ENCODE assay signal across 25 mouse cellular contexts in genomic region chr9:62696799-62697198, GRCm38 (mm10). TPM values are rescaled to one million over a fixed set of nuclear protein-coding genes. Genes with fewer than 3 reads are reported as not detected.
"Had no signal": no experiment of that assay in that cellular context is flagged by ENCODE, and none has a peak within 500 bp of the region (broad histone marks: within the 10 kb centered on the region; RNA-seq: fewer than 3 reads in every experiment).

No protein-coding gene starts in this region.

- DNase-seq: forebrain, postnatal 0 days; gastrocnemius, postnatal 14 days; gastrocnemius, postnatal 36 days; heart, postnatal 10 days; kidney, adult 11 months; kidney, adult 2 months; kidney, adult 9 months; kidney, postnatal 14 days; kidney, postnatal 36 days; layer of hippocampus, adult 9-11 months; layer of hippocampus, postnatal 36 days; left cerebral cortex, postnatal 4 days; lung, adult 18-20 months had no signal

- ATAC-seq: forebrain, embryonic 15.5 days; forebrain, postnatal 0 days; hindbrain, postnatal 0 days; intestine, embryonic 16.5 days; liver, embryonic 12.5 days had no signal

- H3K4me1 ChIP-seq: forebrain, embryonic 15.5 days; hindbrain, embryonic 13.5 days; hindbrain, embryonic 15.5 days; liver, embryonic 12.5 days had no signal

- H3K9me3 ChIP-seq: forebrain, embryonic 15.5 days; hindbrain, embryonic 13.5 days; hindbrain, embryonic 15.5 days; kidney, embryonic 15.5 days; limb, embryonic 13.5 days; limb, embryonic 15.5 days; liver, embryonic 12.5 days had no signal

- H3K27me3 ChIP-seq: forebrain, embryonic 15.5 days; hindbrain, embryonic 13.5 days; hindbrain, embryonic 15.5 days; kidney, embryonic 15.5 days; limb, embryonic 13.5 days; limb, embryonic 15.5 days had no signal

- H3K4me2 ChIP-seq: forebrain, embryonic 15.5 days; hindbrain, embryonic 13.5 days; hindbrain, embryonic 15.5 days; kidney, embryonic 15.5 days; limb, embryonic 13.5 days; limb, embryonic 15.5 days; liver, embryonic 12.5 days had no signal

- H3K27ac ChIP-seq: forebrain, embryonic 15.5 days; hindbrain, embryonic 13.5 days; hindbrain, embryonic 15.5 days; hindbrain, postnatal 0 days; kidney, embryonic 15.5 days; kidney, postnatal 0 days; limb, embryonic 13.5 days; limb, embryonic 15.5 days; liver, embryonic 12.5 days; liver, embryonic 14.5 days had no signal

- H3K4me3 ChIP-seq: forebrain, embryonic 15.5 days; hindbrain, embryonic 13.5 days; hindbrain, embryonic 15.5 days; kidney, embryonic 15.5 days; limb, embryonic 13.5 days; limb, embryonic 15.5 days; liver, embryonic 12.5 days had no signal

- H3K36me3 ChIP-seq: forebrain, embryonic 15.5 days; hindbrain, embryonic 13.5 days; hindbrain, embryonic 15.5 days; kidney, embryonic 15.5 days; limb, embryonic 15.5 days; liver, embryonic 12.5 days had no signal

- H3K9ac ChIP-seq: forebrain, embryonic 15.5 days; forebrain, postnatal 0 days; hindbrain, embryonic 13.5 days; hindbrain, embryonic 15.5 days; kidney, embryonic 15.5 days; limb, embryonic 13.5 days; limb, embryonic 15.5 days; liver, embryonic 12.5 days; liver, embryonic 14.5 days had no signal

RNA-seq across cellular contexts. Expression of gene Itga11, which starts 19.2 kb away (rescaled TPM):
- total RNA-seq: hematopoietic stem cell, adult 5-6 weeks had no signal
